Mouse (Mus musculus) A20 (cell line): ENCODE results near the gene Susd6.

Source experiments
- DNase-seq: peaks from one replicate; pipeline ENCODE4 v3.0.0-alpha.2; 2011; ENCODE audit warnings: low read depth, low spot score

Gene Susd6

GRCm38 (mm10) chr12:80927518-80927917 is 137.2 kb downstream of the Susd6 start:
- no peak for DNase-seq

- no peak for DNase-seq
These were observed 138.6 kb downstream of the Susd6 start for GRCm38 (mm10) chr12:80928881-80929280.

- no peak for DNase-seq
These were observed 139.8 kb downstream of the Susd6 start for GRCm38 (mm10) chr12:80930141-80930540.
